In genomic region chr10:68038997-68039624, GRCm38 (mm10) we compare ENCODE assay signal across 17 mouse cellular contexts. TPM values are rescaled to one million over a fixed set of nuclear protein-coding genes. Genes with fewer than 3 reads are reported as not detected.
DNase-seq lines count a peak whose midpoint lies in the region; ATAC-seq and TF ChIP-seq lines count a peak whose summit lies in the region.
"Had no signal": no experiment of that assay in that cellular context is flagged by ENCODE, and none has a peak within 500 bp of the region (broad histone marks: within the 10 kb centered on the region; RNA-seq: fewer than 3 reads in every experiment).

No protein-coding gene starts in this region.

- no peak; the same call in 1 of the 2 replicates for ATAC-seq in neural tube, embryonic 13.5 days (ENCODE audit: low read depth)
- ATAC-seq in neural tube, embryonic 15.5 days (ENCODE audit: low FRiP score), result no peak
- peak; percentile 82 for ATAC-seq in forebrain, embryonic 16.5 days
- ATAC-seq in hindbrain, postnatal 0 days, result no peak
- ATAC-seq: intestine, embryonic 15.5 days had no signal

- H3K4me2 ChIP-seq in neural tube, embryonic 13.5 days, result no peak overlapping the region
- H3K4me2 ChIP-seq in neural tube, embryonic 15.5 days, result no peak overlapping the region
- peak overlapping the region; percentile 41 for H3K4me2 ChIP-seq in forebrain, embryonic 16.5 days (ENCODE audit: low read length)
- peak overlapping the region; percentile 21; the same call in 1 of the 2 replicates for H3K4me2 ChIP-seq in hindbrain, postnatal 0 days (ENCODE audit: low read depth, low read length)
- H3K4me2 ChIP-seq: intestine, embryonic 15.5 days; liver, embryonic 13.5 days had no signal

- intact Hi-C loops in left cerebral cortex, postnatal 36 days (cut with DNase I), result no loop called here

- no peak overlapping the region for H3K9ac ChIP-seq in neural tube, embryonic 13.5 days
- no peak overlapping the region for H3K9ac ChIP-seq in neural tube, embryonic 15.5 days (replicated peaks)
- no peak overlapping the region; the same call in 1 of the 2 replicates for H3K9ac ChIP-seq in forebrain, embryonic 16.5 days (replicated peaks; ENCODE audit: low read depth, low read length)
- 0 out of 2 replicates have a peak overlapping the region, but pooled peaks have one; percentile 3 for H3K9ac ChIP-seq in hindbrain, postnatal 0 days (replicated peaks; ENCODE audit: low read length)
- H3K9ac ChIP-seq: intestine, embryonic 15.5 days; liver, embryonic 13.5 days had no signal

- no peaks in the 10 kb centered on the region for H3K27me3 ChIP-seq in neural tube, embryonic 13.5 days
- H3K27me3 ChIP-seq in neural tube, embryonic 15.5 days (replicated peaks), result no peaks in the 10 kb centered on the region
- no peaks in the 10 kb centered on the region for H3K27me3 ChIP-seq in forebrain, embryonic 16.5 days (replicated peaks; ENCODE audit: control insufficient read depth, insufficient read depth, low read length)
- no peaks in the 10 kb centered on the region for H3K27me3 ChIP-seq in hindbrain, postnatal 0 days (ENCODE audit: insufficient read depth, low read length)
- H3K27me3 ChIP-seq: intestine, embryonic 15.5 days; liver, embryonic 13.5 days had no signal

- 45% methylated on average over 8 of the region's 8 CpGs for WGBS in neural tube, embryonic 13.5 days
- WGBS in neural tube, embryonic 15.5 days, result 41% methylated on average over 8 of the region's 8 CpGs
- WGBS in forebrain, embryonic 16.5 days, result 16% methylated on average over 8 of the region's 8 CpGs
- WGBS in hindbrain, postnatal 0 days, result 34% methylated on average over 8 of the region's 8 CpGs

- no peak overlapping the region for H3K4me3 ChIP-seq in neural tube, embryonic 13.5 days
- no peak overlapping the region for H3K4me3 ChIP-seq in neural tube, embryonic 15.5 days (replicated peaks)
- no peak overlapping the region for H3K4me3 ChIP-seq in forebrain, embryonic 16.5 days (replicated peaks; ENCODE audit: low read length)
- no peak overlapping the region for H3K4me3 ChIP-seq in hindbrain, postnatal 0 days (ENCODE audit: low read length)
- H3K4me3 ChIP-seq: intestine, embryonic 15.5 days; liver, embryonic 13.5 days had no signal

- H3K36me3 ChIP-seq in neural tube, embryonic 13.5 days, result peaks cover 5% of the 10 kb centered on the region; the same call in 1 of the 2 replicates
- no peaks in the 10 kb centered on the region for H3K36me3 ChIP-seq in neural tube, embryonic 15.5 days
- no peaks in the 10 kb centered on the region for H3K36me3 ChIP-seq in forebrain, embryonic 16.5 days (ENCODE audit: control insufficient read depth, insufficient read depth)
- H3K36me3 ChIP-seq in hindbrain, postnatal 0 days (ENCODE audit: insufficient read depth, low read length), result no peaks in the 10 kb centered on the region
- H3K36me3 ChIP-seq: intestine, embryonic 15.5 days; liver, embryonic 13.5 days had no signal

- no peak for TF ChIP-seq CTCF in hindbrain, postnatal 0 days (IDR thresholded peaks at IDR 0.05; ENCODE audit: low read depth)

- DNase-seq in hindbrain, postnatal 0 days (ENCODE audit: low spot score), result no peak
- peak; percentile 41 for DNase-seq in retina, embryonic 14.5 days (ENCODE audit: low spot score)
- DNase-seq in heart, adult 8-10 months (ENCODE audit: low spot score), result no peak
- no peak for DNase-seq in left cerebral cortex, postnatal 36 days (ENCODE audit: low spot score in 2 of 2)
- no peak for DNase-seq in right cerebral cortex, postnatal 4 days
- DNase-seq: adrenal gland, postnatal 14 days; cerebellum, adult 8-10 months; embryo, embryonic 11 days; heart, postnatal 10 days; liver, embryonic 13.5 days; lung, postnatal 10 days; thymus, postnatal 14 days had no signal

- no peaks in the 10 kb centered on the region for H3K9me3 ChIP-seq in neural tube, embryonic 13.5 days
- H3K9me3 ChIP-seq in neural tube, embryonic 15.5 days (replicated peaks), result no peaks in the 10 kb centered on the region
- H3K9me3 ChIP-seq in forebrain, embryonic 16.5 days (ENCODE audit: control insufficient read depth, low read length), result no peaks in the 10 kb centered on the region
- no peaks in the 10 kb centered on the region for H3K9me3 ChIP-seq in hindbrain, postnatal 0 days (ENCODE audit: low read length)
- H3K9me3 ChIP-seq: intestine, embryonic 15.5 days; liver, embryonic 13.5 days had no signal

- peaks cover 27% of the 10 kb centered on the region for H3K4me1 ChIP-seq in neural tube, embryonic 13.5 days (replicated peaks)
- peaks cover 10% of the 10 kb centered on the region; the same call in 1 of the 2 replicates for H3K4me1 ChIP-seq in neural tube, embryonic 15.5 days
- H3K4me1 ChIP-seq in forebrain, embryonic 16.5 days (replicated peaks; ENCODE audit: control insufficient read depth, insufficient read depth, low read length), result peaks cover 11% of the 10 kb centered on the region
- no peaks in the 10 kb centered on the region for H3K4me1 ChIP-seq in hindbrain, postnatal 0 days (ENCODE audit: insufficient read depth, low read length)
- H3K4me1 ChIP-seq: intestine, embryonic 15.5 days had no signal

- peak overlapping the region; percentile 64 for H3K27ac ChIP-seq in neural tube, embryonic 13.5 days (replicated peaks)
- H3K27ac ChIP-seq in neural tube, embryonic 15.5 days (replicated peaks), result no peak overlapping the region
- H3K27ac ChIP-seq in forebrain, embryonic 16.5 days (ENCODE audit: low read length), result peak overlapping the region; percentile 74
- H3K27ac ChIP-seq in hindbrain, postnatal 0 days, result no peak overlapping the region
- H3K27ac ChIP-seq: intestine, embryonic 15.5 days; kidney, postnatal 0 days; liver, embryonic 13.5 days had no signal

RNA-seq across cellular contexts. Expression of gene Rtkn2, which starts 59.7 kb away (rescaled TPM):
- polyA plus RNA-seq in neural tube, embryonic 13.5 days (2015; fragmentation: Nextera tagmentation; extraction: Ambion mirVana), result 3.3 and 4.2 TPM in 2 replicates
- 2.6 and 4.3 TPM in 2 replicates for polyA plus RNA-seq in neural tube, embryonic 15.5 days (2015; fragmentation: Nextera tagmentation; extraction: Ambion mirVana)
- polyA plus RNA-seq in forebrain, embryonic 16.5 days (2015; fragmentation: Nextera tagmentation; extraction: Ambion mirVana), result 8.1 and 10.0 TPM in 2 replicates
- 3.3 and 6.4 TPM in 2 replicates for total RNA-seq in hindbrain, postnatal 0 days (2014; rRNA removed)
- polyA plus RNA-seq in hindbrain, postnatal 0 days (2015; fragmentation: Nextera tagmentation; extraction: Ambion mirVana), result 5.4 and 5.6 TPM in 2 replicates
- under 1 TPM; 0.20 to 0.34 (median 0.28) TPM for total RNA-seq in heart, adult 8-10 months (2022)
- total RNA-seq in left cerebral cortex, postnatal 36 days (2021), result 1 to 10 TPM; 5.5 to 5.9 TPM

Comparison
In these comparisons a context has a peak if more than half of its experiments do, and no peak if none do; other contexts are left out.
1. H3K27ac ChIP-seq: peak in neural tube, embryonic 13.5 days (single experiment) and forebrain, embryonic 16.5 days (single experiment); none in neural tube, embryonic 15.5 days (single experiment) and hindbrain, postnatal 0 days (single experiment).
2. H3K4me2 ChIP-seq: peak in forebrain, embryonic 16.5 days (single experiment) and hindbrain, postnatal 0 days (single experiment); none in neural tube, embryonic 13.5 days (single experiment) and neural tube, embryonic 15.5 days (single experiment).